Mouse (Mus musculus): Measurements from ENCODE around the gene Angptl2. TPM values are rescaled to one million over a fixed set of nuclear protein-coding genes. Genes with fewer than 3 reads are reported as not detected.

Angptl2 gene
- total RNA-seq (2023) = 0.86 and 1.3 TPM in 2 replicates

GRCm38 (mm10) chr2:33215700-33216509 lies at the start of gene Angptl2:
Angptl2 (plus strand) TSS chr2:33216069.

Other genes starting within 250 kb of the Angptl2 start
- 1.9 and 3.1 TPM in 2 replicates for gene Slc2a8, start 234.0 kb upstream of the Angptl2 start, total RNA-seq (2023)
- 0.64 and 0.92 TPM in 2 replicates for gene Garnl3, start 84.4 kb upstream of the Angptl2 start, total RNA-seq (2023)
- 37.2 and 59.5 TPM in 2 replicates for gene Ralgps1, start 155.4 kb downstream of the Angptl2 start, total RNA-seq (2023)
- 24.8 and 34.5 TPM in 2 replicates for gene Zbtb34, start 215.3 kb downstream of the Angptl2 start, total RNA-seq (2023)

All from neutrophil, adult 65 days (primary cell).